Mouse (Mus musculus): ENCODE measurements at regions not wholly inside any gene's neighbourhood (a gene's known extent, or its start where the extent isn't known, plus 50 kb on each side); places are given as distances from the start of the nearest gene placed in this dataset.

DNA sequence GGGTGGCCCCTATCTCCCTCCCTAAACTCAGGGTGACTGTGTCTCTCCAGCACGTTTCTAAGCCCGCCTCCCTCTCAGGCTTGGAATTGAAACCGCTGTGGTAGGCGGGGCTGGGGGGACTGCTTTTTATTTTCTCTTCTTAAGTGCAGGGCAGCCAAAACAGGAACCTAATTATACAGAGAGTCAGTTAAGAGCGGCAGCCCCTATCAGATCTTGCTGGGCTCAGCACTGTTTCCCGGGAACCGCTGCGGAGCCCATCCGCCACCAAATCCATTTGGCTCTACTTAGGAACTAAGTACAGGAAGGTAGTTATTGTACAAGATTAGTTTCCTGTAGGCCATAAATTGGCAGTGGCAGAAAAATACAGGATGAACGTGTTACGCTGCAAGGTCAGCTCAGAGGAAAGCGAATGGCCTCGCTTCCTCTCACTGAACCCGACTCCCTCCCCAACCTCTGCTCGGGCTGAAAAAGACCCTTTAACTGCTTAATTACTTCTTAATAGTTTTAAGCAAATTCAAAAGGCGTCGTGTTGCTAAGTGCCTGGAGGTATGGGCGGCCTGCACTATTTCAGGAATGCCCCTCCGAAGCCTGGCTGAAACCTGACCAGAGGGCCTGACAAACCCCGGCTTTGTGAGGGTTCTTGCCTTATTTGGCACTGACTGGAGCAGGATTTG, 83.6 kb downstream of the Irs2 start:
- Histone ChIP-seq H3K36me3 (ENCODE audit: control insufficient read depth, insufficient read depth, low read length) (no peaks in the 10 kb centered on the region), H3K27me3 (ENCODE audit: control insufficient read depth, insufficient read depth, low read length) (no peaks in the 10 kb centered on the region), H3K4me1 (replicated peaks; ENCODE audit: control insufficient read depth, insufficient read depth, low read length) (peaks cover 51% of the 10 kb centered on the region), H3K4me3 (ENCODE audit: control insufficient read depth, insufficient read depth, low read length) (peak overlapping the region; percentile 21), H3K27ac (ENCODE audit: control insufficient read depth, insufficient read depth, low read length) (peak overlapping the region; percentile 19; the same call in 1 of the 2 replicates)
- DNase-seq = peak; percentile 30
- WGBS = 10% methylated on average over 20 of the region's 20 CpGs
- TF ChIP-seq CTCF (IDR thresholded peaks at IDR 0.05; ENCODE audit: borderline replicate concordance, control insufficient read depth, extremely low read depth, insufficient read depth, low read length, poor library complexity) (no peak), POLR2A (IDR thresholded peaks at IDR 0.05; ENCODE audit: control insufficient read depth, extremely low read depth, insufficient read depth, low read length, poor library complexity) (no peak)

DNA sequence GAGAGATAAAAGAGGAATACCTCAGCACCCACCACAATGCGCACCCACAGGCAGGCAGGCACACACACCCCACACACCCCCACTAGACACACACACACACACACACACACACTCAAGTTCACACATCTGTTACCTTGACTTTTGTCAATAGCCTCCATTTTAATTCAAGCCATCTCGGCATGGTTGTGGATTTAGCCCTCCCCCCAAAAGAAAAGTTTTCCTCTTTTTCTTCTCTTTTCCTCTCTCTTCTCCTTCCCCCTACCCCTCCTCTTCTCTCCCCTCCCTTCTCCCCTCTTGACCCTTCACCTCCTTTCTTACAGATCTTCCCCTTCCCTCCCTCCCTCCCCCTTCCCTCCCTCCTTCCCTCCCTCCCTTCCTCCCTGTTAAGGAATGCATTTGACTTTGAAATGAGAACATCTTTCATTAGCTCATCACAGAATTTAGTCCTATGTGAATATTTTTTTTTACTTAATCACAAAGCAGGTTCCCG, 84.2 kb downstream of the Irs2 start:
- H3K4me3 ChIP-seq (ENCODE audit: control insufficient read depth, insufficient read depth, low read length) = no peak overlapping the region

DNA sequence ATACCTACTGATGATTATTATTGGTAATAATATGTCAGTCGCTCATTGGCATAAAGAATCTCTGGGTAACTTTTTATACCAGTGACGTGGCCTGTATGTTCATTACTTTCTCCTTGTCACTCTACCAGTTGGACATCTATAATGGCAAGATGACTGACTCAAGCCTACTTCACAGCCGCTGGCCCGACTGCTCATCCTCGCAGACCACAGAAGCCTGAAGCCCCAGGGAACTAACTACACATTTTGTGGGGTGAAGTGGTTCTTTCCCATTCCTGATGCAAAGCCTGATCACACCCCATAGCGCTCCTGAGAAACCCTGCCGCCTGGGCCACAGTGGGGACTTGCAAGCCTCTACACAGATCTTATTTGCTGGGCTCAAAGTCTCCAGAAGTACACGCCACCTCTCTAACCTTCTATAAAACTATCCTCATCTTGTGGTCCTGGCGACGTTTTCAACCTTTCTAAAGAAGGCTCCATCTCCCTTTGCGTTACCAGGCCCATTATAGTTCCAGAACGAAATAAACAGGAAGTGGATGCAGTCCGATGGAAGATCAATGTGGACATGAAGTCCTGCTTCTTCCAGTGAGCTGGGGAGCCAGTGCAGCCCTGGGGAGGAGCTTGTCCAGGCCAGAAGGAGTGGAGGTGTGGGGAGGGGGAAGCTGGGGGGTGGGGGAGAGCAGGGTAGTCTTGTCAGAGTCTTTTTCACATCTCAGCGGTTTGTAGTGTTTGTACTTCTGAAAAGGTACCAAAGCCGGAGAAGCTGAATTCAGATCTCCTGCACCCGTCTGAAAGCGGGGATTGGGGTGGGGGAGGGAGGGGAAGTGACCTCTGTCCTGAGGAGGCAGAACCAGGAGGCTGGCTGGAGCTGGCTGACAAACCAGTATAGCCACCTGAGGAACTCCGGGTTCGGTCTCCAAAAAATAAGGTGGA, 84.9 kb downstream of the Irs2 start:
- no peak for TF ChIP-seq POLR2A (IDR thresholded peaks at IDR 0.05; ENCODE audit: control insufficient read depth, extremely low read depth, insufficient read depth, low read length, poor library complexity)
- TF ChIP-seq CTCF (IDR thresholded peaks at IDR 0.05; ENCODE audit: borderline replicate concordance, control insufficient read depth, extremely low read depth, insufficient read depth, low read length, poor library complexity) = no peak
- DNase-seq = no peak
- 64% methylated on average over 19 of the region's 19 CpGs for WGBS

More for the DNA sequence above, 84.2 kb downstream of the Irs2 start:
- no peak for TF ChIP-seq CTCF (IDR thresholded peaks at IDR 0.05; ENCODE audit: borderline replicate concordance, control insufficient read depth, extremely low read depth, insufficient read depth, low read length, poor library complexity)
- no peak for TF ChIP-seq POLR2A (IDR thresholded peaks at IDR 0.05; ENCODE audit: control insufficient read depth, extremely low read depth, insufficient read depth, low read length, poor library complexity)
- Histone ChIP-seq H3K27ac (ENCODE audit: control insufficient read depth, insufficient read depth, low read length) (no peak overlapping the region), H3K27me3 (ENCODE audit: control insufficient read depth, insufficient read depth, low read length) (no peaks in the 10 kb centered on the region), H3K4me1 (replicated peaks; ENCODE audit: control insufficient read depth, insufficient read depth, low read length) (peaks cover 51% of the 10 kb centered on the region), H3K36me3 (ENCODE audit: control insufficient read depth, insufficient read depth, low read length) (no peaks in the 10 kb centered on the region)
- no peak for DNase-seq
- 11% methylated on average over 3 of the region's 3 CpGs for WGBS

GRCm38 (mm10) chr8:10922209-10923030, 85.8 kb downstream of the Irs2 start:
- H3K36me3 ChIP-seq (ENCODE audit: control insufficient read depth, insufficient read depth, low read length) = no peaks in the 10 kb centered on the region
- TF ChIP-seq POLR2A (IDR thresholded peaks at IDR 0.05; ENCODE audit: control insufficient read depth, extremely low read depth, insufficient read depth, low read length, poor library complexity) = no peak
- TF ChIP-seq CTCF (IDR thresholded peaks at IDR 0.05; ENCODE audit: borderline replicate concordance, control insufficient read depth, extremely low read depth, insufficient read depth, low read length, poor library complexity) = no peak
- 88% methylated on average over 12 of the region's 12 CpGs for WGBS
- H3K4me3 ChIP-seq (ENCODE audit: control insufficient read depth, insufficient read depth, low read length) = no peak overlapping the region
- H3K27me3 ChIP-seq (ENCODE audit: control insufficient read depth, insufficient read depth, low read length) = no peaks in the 10 kb centered on the region
- no peak for DNase-seq
- H3K27ac ChIP-seq (ENCODE audit: control insufficient read depth, insufficient read depth, low read length) = no peak overlapping the region
- peaks cover 36% of the 10 kb centered on the region for H3K4me1 ChIP-seq (replicated peaks; ENCODE audit: control insufficient read depth, insufficient read depth, low read length)

More for the DNA sequence above, 84.9 kb downstream of the Irs2 start:
- H3K27ac ChIP-seq (ENCODE audit: control insufficient read depth, insufficient read depth, low read length) = no peak overlapping the region
- H3K4me3 ChIP-seq (ENCODE audit: control insufficient read depth, insufficient read depth, low read length) = no peak overlapping the region
- peaks cover 45% of the 10 kb centered on the region for H3K4me1 ChIP-seq (replicated peaks; ENCODE audit: control insufficient read depth, insufficient read depth, low read length)
- no peaks in the 10 kb centered on the region for H3K36me3 ChIP-seq (ENCODE audit: control insufficient read depth, insufficient read depth, low read length)
- H3K27me3 ChIP-seq (ENCODE audit: control insufficient read depth, insufficient read depth, low read length) = no peaks in the 10 kb centered on the region

DNA sequence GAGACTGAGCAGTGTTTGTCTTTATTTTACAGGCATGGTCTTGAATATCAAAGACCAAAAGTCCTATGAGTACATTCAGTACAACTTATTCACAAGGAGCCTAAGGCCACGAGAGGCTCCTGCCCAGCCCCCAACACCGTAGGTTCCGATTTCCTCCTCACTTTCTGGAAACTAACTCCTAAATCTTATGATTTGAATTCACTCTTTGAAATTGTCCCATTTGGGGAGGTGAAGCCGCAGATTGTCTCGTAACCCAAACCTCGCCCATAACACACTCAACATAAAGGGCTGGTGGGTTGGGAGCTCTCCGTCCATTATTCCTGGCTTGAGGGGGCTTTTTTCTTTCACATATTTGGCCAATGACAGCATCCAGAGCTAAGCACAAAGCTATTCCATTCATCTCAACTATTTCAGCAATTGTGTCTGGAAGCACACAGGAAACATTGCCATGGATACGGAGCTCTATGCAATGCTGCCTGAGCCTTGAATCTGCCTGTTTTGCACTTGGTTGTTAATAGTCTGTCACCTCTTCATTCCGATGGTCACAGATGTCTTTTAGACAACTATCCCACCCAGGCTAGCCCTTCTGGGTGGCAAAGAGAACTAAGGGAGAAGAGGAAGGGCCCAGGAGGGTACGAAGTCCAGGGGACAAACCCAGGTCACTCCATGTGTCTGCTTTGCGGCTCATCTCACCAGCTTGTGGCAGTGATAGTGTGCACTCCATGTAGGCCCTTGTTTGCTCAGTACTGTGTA, 86.6 kb downstream of the Irs2 start:
- no peak for TF ChIP-seq POLR2A (IDR thresholded peaks at IDR 0.05; ENCODE audit: control insufficient read depth, extremely low read depth, insufficient read depth, low read length, poor library complexity)
- no peak for TF ChIP-seq CTCF (IDR thresholded peaks at IDR 0.05; ENCODE audit: borderline replicate concordance, control insufficient read depth, extremely low read depth, insufficient read depth, low read length, poor library complexity)
- H3K4me3 ChIP-seq (ENCODE audit: control insufficient read depth, insufficient read depth, low read length) = no peak overlapping the region
- H3K4me1 ChIP-seq (replicated peaks; ENCODE audit: control insufficient read depth, insufficient read depth, low read length) = peaks cover 28% of the 10 kb centered on the region
- no peaks in the 10 kb centered on the region for H3K36me3 ChIP-seq (ENCODE audit: control insufficient read depth, insufficient read depth, low read length)
- H3K27ac ChIP-seq (ENCODE audit: control insufficient read depth, insufficient read depth, low read length) = no peak overlapping the region
- 96% methylated on average over 11 of the region's 11 CpGs for WGBS
- DNase-seq = no peak
- no peaks in the 10 kb centered on the region for H3K27me3 ChIP-seq (ENCODE audit: control insufficient read depth, insufficient read depth, low read length)
